Mouse (Mus musculus): ENCODE data around the gene Rcor1.
"Not testable (repeated sequence)": the region's sequence is repeated elsewhere in the genome, so short reads cannot be mapped to it uniquely, and the experiment has no call there.

The Rcor1 gene

DNA sequence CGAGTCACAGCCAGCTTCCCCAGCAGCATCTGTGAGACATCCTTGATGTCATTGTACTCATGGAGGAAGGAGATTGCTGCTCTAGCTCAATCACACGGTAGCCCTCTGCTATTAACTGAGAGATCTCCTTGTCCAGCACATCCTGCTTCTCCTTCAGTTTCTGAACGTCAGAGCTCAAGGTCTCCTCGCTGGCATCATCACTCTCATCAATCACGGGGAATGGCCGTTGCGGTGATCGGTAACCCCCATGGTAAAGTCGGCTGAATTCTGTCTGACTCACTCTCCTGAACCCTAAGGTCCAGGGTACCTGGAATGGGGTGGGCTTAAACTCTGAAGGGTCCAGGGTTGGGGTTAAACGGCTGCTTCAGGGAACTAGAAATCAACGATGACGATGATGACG lies 28.7 kb downstream of the Rcor1 start:
- DNase-seq (ENCODE audit: low read depth, low spot score), result no peak

- not testable (repeated sequence) for DNase-seq (ENCODE audit: low read depth, low spot score)
Measured at GRCm38 (mm10) chr12:111069299-111069698, 30.1 kb downstream of the Rcor1 start.

DNA sequence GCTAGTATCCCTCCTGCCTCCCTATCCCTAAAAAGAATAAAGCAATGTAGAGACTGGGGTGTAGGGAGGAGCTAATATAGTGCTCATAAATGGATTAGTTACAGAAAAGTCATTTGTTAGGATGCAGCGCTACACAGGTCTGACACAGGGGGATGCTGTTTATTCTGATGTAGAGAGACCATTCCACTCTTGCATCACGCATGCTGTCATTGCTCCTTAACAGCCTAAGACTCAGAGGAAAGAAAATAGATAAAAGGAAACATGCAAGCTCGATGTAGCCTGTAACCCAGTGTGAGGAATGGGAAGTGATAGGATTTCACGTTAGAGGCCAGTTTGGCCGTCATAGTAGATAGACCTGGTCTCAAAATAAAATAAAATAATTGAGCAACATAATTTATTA lies 31.9 kb downstream of the Rcor1 start:
- no peak for DNase-seq (ENCODE audit: low read depth, low spot score)

DNA sequence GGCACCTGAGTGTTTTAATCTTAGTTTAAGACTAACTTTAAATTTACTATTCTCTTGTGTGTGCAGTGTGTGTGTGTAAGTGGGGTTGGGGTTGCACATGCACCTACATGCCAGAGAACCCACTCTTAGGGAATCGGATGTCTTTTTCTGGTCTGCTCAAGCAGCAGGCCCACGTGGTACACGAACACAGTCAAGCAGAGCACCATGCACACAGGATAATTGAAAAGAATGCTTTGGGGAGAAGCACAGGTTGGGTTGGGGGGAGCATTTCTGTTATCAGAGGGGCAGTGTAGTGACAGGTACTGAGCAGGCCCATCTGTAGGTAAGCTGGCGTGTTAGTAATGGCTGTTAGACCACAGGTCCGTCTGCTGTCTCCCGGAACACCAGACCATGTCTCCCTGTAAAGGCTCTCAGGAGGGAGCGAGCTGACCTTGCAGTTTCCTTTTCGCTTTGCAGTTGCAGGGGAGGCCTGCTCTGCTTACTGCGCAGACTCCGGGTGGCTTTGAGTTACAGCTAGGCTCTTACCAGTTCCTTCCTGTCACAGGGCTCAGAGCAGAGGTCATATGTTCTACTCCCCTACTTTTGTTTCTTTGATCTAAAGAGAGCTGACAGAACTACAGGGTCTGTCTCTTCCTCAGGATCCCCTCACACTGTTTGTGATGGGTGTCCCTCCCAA lies 32.5 kb downstream of the Rcor1 start:
- no peak for DNase-seq (ENCODE audit: low read depth, low spot score)

GRCm38 (mm10) chr12:111076385-111076965 lies 37.3 kb downstream of the Rcor1 start:
- peak; percentile 23 for DNase-seq (ENCODE audit: low read depth, low spot score)

DNA sequence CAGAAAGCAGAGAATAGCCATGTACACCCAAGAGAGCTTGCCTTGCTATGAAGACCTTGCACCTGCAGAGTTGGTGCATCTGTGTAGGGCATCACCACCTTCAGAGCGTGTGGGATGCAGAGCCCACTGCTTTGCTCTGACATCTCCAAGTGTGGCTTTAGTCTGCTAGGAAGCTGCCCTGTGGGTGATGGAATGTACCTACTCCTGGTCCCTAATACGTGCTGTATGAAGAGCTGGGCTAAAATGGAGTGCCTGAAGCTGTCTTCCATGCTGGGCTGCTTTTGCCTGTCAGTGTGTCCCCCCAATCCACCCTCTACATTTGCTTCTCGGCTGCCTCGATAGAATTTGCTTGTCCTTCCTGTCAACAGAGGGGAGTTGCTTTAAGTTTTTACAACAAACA lies 46.4 kb downstream of the Rcor1 start:
- DNase-seq (ENCODE audit: low read depth, low spot score), result no peak

GRCm38 (mm10) chr12:111087066-111087465 lies 47.9 kb downstream of the Rcor1 start:
- no peak for DNase-seq (ENCODE audit: low read depth, low spot score)

DNA sequence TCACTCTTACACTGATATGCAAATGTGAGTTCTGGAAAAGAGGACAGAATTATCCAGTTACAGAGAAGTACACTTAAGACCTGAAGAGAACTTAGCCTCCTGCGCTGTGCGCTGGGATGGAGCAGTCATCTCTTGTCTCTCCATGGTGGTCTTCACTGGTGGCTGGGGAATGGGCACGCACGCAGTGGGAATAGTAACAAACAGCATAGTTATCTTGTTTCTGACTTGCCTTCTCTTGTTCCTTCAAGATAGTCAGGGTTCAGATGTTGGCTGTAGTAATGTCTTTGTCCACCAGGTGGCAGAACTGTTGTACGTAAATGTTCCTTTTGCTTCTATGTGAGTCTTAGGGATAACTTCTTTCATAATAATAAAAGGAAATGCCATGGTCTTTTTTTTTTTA lies 49.0 kb downstream of the Rcor1 start:
- DNase-seq (ENCODE audit: low read depth, low spot score), result peak; percentile 80

GRCm38 (mm10) chr12:111088731-111089141 lies 49.6 kb downstream of the Rcor1 start:
- DNase-seq (ENCODE audit: low read depth, low spot score), result no peak

GRCm38 (mm10) chr12:111089145-111089544 lies 50.0 kb downstream of the Rcor1 start:
- DNase-seq (ENCODE audit: low read depth, low spot score), result no peak

- DNase-seq (ENCODE audit: low read depth, low spot score), result no peak
Measured at GRCm38 (mm10) chr12:111090801-111091200, 51.6 kb downstream of the Rcor1 start.

DNA sequence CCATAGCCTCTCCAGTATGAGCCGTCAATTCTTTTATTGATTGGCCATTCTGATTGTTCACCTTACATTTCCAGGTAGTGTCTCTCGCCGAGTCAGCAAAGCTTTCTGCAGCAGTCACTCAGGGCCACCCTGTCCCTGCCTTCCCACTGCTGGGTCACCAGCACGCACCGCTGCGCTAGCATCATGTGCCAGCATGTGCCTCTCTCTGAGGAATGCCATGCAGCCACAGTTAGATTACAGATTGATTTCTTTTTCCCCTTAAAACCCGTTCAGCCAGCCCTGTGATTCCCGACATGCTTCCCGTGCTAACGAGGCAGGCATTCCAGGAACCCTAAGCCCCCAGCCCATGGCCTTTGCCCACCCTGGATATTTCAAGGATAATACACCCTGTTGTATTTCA lies 52.8 kb downstream of the Rcor1 start:
- DNase-seq (ENCODE audit: low read depth, low spot score), result no peak

- DNase-seq (ENCODE audit: low read depth, low spot score), result no peak
Measured at GRCm38 (mm10) chr12:111094073-111094472, 54.9 kb downstream of the Rcor1 start.

GRCm38 (mm10) chr12:111095086-111095485 lies 55.9 kb downstream of the Rcor1 start:
- no peak for DNase-seq (ENCODE audit: low read depth, low spot score)

- DNase-seq (ENCODE audit: low read depth, low spot score), result no peak
Measured at GRCm38 (mm10) chr12:111096249-111096648, 57.1 kb downstream of the Rcor1 start.

DNA sequence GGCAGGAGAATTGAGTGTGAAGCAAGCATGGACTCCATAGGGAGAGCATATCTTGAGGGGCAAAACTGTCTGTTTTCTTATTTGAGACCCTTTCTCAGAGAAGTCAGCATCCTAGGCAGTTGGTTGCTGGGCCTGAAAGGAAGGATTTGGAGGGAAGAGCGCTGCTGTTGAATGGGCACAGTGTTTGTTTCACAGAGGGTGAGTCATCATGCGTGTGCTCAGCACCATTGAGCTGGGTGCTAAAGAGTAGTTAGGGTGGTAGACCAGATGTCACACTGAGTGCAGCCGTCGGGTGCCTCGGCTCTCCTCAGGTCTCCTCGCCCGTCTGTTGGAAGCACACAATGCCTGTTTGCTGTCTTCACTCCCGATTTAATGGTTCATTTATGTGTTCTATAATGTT lies 57.9 kb downstream of the Rcor1 start:
- DNase-seq (ENCODE audit: low read depth, low spot score), result no peak

- no peak for DNase-seq (ENCODE audit: low read depth, low spot score)
Measured at GRCm38 (mm10) chr12:111111176-111111575, 72.0 kb downstream of the Rcor1 start.

DNA sequence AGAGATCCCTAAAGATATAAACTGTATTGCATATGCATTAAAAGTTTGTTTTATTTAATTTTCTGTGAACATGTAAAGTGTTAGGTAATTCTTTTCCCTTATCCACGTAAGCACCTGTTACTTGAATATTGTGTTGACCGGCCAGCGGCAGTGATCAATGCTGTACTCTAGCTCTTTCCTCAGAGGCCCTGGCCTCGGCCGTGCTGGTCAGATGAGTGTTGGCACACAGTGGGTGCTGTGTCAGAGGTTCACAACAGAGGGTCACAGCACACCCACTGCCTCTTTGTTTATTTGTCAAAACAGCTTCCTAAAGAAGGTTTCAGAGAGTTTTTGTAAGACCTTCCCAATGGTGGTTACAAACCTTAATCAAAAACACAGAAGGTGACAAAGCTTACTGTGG lies 75.4 kb downstream of the Rcor1 start:
- no peak for DNase-seq (ENCODE audit: low read depth, low spot score)

DNA sequence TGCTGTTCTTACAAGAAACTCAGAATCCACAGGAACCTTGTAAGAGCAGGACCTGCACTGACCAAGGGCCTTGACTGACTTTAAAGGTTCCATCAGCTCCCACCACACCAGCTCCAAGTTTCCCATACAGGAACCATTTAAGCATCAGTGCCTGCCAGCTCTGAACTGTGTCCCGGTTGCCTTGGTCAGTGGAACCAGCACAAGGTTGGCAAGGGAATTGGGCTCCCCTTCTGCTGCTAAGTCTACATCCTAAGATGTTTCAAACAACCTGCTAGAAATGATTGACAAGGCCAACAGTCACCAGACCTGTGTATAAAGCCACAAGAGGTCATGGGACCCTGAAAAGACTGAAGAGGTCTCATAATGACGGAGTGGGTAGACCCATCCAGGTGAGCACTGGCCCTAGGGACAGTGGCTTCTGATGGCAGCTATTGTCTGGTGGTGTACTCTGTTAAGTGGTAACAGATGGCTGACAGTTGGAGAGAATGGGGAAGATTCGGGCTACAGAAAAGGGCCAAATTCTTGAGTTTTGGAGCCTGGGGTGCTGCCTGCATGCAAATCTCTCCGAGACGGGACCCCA lies 80.4 kb downstream of the Rcor1 start:
- DNase-seq (ENCODE audit: low read depth, low spot score), result no peak

- DNase-seq (ENCODE audit: low read depth, low spot score), result no peak
Measured at GRCm38 (mm10) chr12:111120976-111121645, 82.0 kb downstream of the Rcor1 start.

GRCm38 (mm10) chr12:111122332-111122852 lies 83.2 kb downstream of the Rcor1 start:
- peak; percentile 34 for DNase-seq (ENCODE audit: low read depth, low spot score)

GRCm38 (mm10) chr12:111124601-111125260 lies 85.6 kb downstream of the Rcor1 start:
- peak; percentile 66 for DNase-seq (ENCODE audit: low read depth, low spot score)

Measured in mesoderm, embryonic 11.5 days (tissue).